Mouse (Mus musculus) spleen, adult 2 months (tissue): ENCODE measurements at regions not wholly inside any gene's neighbourhood (a gene's known extent, or its start where the extent isn't known, plus 50 kb on each side); places are given as distances from the start of the nearest gene placed in this dataset.
"Not testable (repeated sequence)": the region's sequence is repeated elsewhere in the genome, so short reads cannot be mapped to it uniquely, and the experiment has no call there.

Experiments used
- CTCF ChIP-seq: fragments of 200-500 bp; IDR thresholded peaks from 2 replicates; pipeline ENCODE4 v1.5.1; 2011; ENCODE audit warnings: mild to moderate bottlenecking, inconsistent platforms; ENCODE audit not compliant: insufficient read depth, insufficient read length, insufficient replicate concordance; ENCODE audit errors: extremely low read depth
- POLR2A ChIP-seq: fragments of 200-500 bp; IDR thresholded peaks from 2 replicates; pipeline ENCODE4 v1.6.1; 2011; ENCODE audit warnings: low read depth, low read length, inconsistent platforms

DNA sequence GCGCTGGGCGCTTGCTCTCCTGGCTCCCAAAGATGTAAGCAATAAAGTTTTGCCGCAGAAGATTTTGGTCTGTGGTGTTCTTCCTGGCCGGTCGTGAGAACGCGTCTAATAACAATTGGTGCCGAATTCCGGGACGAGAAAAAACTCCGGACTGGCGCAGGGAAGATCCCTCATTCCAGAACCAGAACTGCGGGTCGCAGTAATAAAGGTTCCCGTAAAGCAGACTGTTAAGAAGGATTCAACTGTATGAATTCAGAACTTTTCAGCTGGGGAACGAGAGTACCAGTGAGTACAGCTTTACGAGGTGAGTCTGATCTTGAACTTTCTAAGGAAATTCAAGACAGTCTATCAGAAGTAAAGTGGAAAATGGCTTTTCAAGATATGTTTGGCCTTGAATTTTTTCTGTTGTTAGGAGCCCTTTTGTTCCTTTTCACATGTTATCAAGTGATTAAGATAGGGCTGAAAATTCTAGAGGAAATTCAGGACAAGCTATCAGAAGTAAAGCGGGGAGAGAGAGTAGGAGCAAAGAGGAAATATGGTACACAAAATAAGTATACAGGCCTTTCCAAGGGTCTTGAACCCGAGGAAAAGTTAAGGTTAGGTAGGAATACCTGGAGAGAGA, 76.4 kb downstream of the Dusp6 start:
- TF ChIP-seq CTCF, POLR2A: not testable (repeated sequence)
